Mouse (Mus musculus): ENCODE results near the gene Pomt2. TPM values are rescaled to one million over a fixed set of nuclear protein-coding genes. Genes with fewer than 3 reads are reported as not detected.
"Not testable (repeated sequence)": the region's sequence is repeated elsewhere in the genome, so short reads cannot be mapped to it uniquely, and the experiment has no call there.

Gene Pomt2
- polyA plus RNA-seq, 1 experiment from 2014 or later = 17.0 TPM

DNA sequence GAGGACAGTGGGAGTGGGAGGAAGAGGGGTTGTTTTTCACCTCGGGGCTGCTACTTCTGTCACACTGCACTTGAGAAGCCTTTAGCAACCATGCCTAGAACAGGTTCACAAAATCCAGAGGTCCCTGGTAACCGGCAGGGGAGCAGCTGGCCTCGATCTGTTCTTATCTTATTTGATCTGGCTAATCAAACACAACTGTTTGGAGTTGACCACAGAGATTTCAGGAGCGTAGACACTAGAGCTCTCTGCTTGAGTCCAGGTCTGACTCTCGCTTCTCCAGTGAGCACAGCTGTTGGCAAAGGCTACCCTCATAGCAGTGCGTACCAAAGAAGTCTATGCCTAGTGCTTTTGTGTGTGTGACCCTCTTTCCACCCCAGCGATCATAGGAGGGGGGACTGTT is 10.3 kb upstream of the Pomt2 start:
- ATAC-seq (ENCODE audit: low FRiP score) (no peak), DNase-seq (ENCODE audit: low spot score) (no peak)
- Histone ChIP-seq H3K4me2 (replicated peaks; ENCODE audit: low read depth, low read length) (no peak overlapping the region), H3K27me3 (ENCODE audit: control insufficient read depth, insufficient read depth, low read length) (no peaks in the 10 kb centered on the region), H3K36me3 (ENCODE audit: control insufficient read depth, insufficient read depth, low read length) (0 out of 2 replicates have a peak, but pooled peaks cover 2% of the 10 kb centered on the region), H3K4me1 (replicated peaks; ENCODE audit: control insufficient read depth, insufficient read depth, low read length) (no peaks in the 10 kb centered on the region), H3K27ac (ENCODE audit: low read depth, low read length) (no peak overlapping the region), H3K9me3 (ENCODE audit: control insufficient read depth, low read length) (no peaks in the 10 kb centered on the region), H3K9ac (ENCODE audit: low read depth, low read length) (no peak overlapping the region), H3K4me3 (ENCODE audit: low read depth, low read length) (no peak overlapping the region)
- WGBS = 82% methylated on average over 7 of the region's 7 CpGs

DNA sequence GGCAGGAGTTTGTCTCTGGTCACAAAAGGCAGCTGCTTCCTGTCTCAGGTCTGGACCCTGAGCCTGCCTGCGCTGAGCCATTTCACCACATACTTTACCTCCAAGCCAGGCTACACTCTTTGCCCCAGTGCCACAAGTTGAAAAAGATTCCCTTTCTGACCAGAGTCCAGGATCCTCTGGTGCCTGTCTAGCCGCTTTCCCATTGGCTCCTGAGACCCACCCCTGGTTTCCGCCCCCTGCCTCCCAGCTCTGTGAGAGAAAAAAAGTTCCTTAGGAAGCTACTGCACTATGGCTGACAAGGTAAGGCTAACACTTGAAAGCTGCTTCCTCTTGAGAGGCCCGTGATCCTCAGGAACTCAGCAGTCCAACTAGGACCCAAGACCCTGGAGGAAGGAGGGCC is 9.6 kb upstream of the Pomt2 start:
- H3K36me3 ChIP-seq (ENCODE audit: control insufficient read depth, insufficient read depth, low read length) = 0 out of 2 replicates have a peak, but pooled peaks cover 2% of the 10 kb centered on the region
- H3K9ac ChIP-seq (ENCODE audit: low read depth, low read length) = no peak overlapping the region
- H3K4me2 ChIP-seq (replicated peaks; ENCODE audit: low read depth, low read length) = no peak overlapping the region
- H3K27me3 ChIP-seq (ENCODE audit: control insufficient read depth, insufficient read depth, low read length) = no peaks in the 10 kb centered on the region
- H3K9me3 ChIP-seq (ENCODE audit: control insufficient read depth, low read length) = no peaks in the 10 kb centered on the region
- 54% methylated on average over 4 of the region's 4 CpGs for WGBS
- ATAC-seq (ENCODE audit: low FRiP score) (no peak), DNase-seq (ENCODE audit: low spot score) (no peak)
- no peaks in the 10 kb centered on the region for H3K4me1 ChIP-seq (replicated peaks; ENCODE audit: control insufficient read depth, insufficient read depth, low read length)
- no peak overlapping the region for H3K4me3 ChIP-seq (ENCODE audit: low read depth, low read length)
- H3K27ac ChIP-seq (ENCODE audit: low read depth, low read length) = no peak overlapping the region

- not testable (repeated sequence) for H3K4me1 ChIP-seq (replicated peaks; ENCODE audit: control insufficient read depth, insufficient read depth, low read length); H3K9me3 ChIP-seq (ENCODE audit: control insufficient read depth, low read length); H3K36me3 ChIP-seq (ENCODE audit: control insufficient read depth, insufficient read depth, low read length); H3K4me2 ChIP-seq (replicated peaks; ENCODE audit: low read depth, low read length); DNase-seq (ENCODE audit: low spot score); H3K4me3 ChIP-seq (ENCODE audit: low read depth, low read length); ATAC-seq (ENCODE audit: low FRiP score); H3K9ac ChIP-seq (ENCODE audit: low read depth, low read length); H3K27ac ChIP-seq (ENCODE audit: low read depth, low read length); H3K27me3 ChIP-seq (ENCODE audit: control insufficient read depth, insufficient read depth, low read length)
- 90% methylated on average over 4 of the region's 4 CpGs for WGBS
Measured at GRCm38 (mm10) chr12:87154448-87154847, 6.7 kb upstream of the Pomt2 start.

DNA sequence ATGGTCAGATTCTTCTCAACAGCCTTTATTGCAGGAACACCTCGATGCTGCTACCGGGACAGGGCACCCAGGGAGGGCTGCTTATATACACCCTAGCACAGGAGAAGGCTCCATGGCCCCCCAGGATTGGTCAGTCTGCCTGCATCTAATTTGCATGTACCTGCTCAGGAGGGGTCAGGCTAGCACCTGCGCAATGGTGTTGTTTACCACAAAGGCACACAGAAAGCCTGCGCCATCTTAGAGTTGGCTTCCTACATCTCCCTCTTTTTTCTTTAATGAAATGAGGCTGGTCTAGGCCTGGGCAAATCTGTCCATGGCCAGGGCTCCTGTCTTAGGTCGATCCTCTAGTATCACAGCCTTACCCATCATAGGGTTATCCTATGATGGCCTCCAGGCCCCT is 1.7 kb upstream of the Pomt2 start:
- 99% methylated on average over 5 of the region's 5 CpGs for WGBS
- Histone ChIP-seq H3K36me3 (ENCODE audit: control insufficient read depth, insufficient read depth, low read length) (no peaks in the 10 kb centered on the region), H3K4me3 (ENCODE audit: low read depth, low read length) (no peak overlapping the region), H3K9me3 (ENCODE audit: control insufficient read depth, low read length) (no peaks in the 10 kb centered on the region), H3K27ac (ENCODE audit: low read depth, low read length) (no peak overlapping the region), H3K27me3 (ENCODE audit: control insufficient read depth, insufficient read depth, low read length) (no peaks in the 10 kb centered on the region), H3K9ac (ENCODE audit: low read depth, low read length) (no peak overlapping the region), H3K4me2 (replicated peaks; ENCODE audit: low read depth, low read length) (no peak overlapping the region), H3K4me1 (replicated peaks; ENCODE audit: control insufficient read depth, insufficient read depth, low read length) (no peaks in the 10 kb centered on the region)
- ATAC-seq (ENCODE audit: low FRiP score) = no peak
- DNase-seq (ENCODE audit: low spot score) = no peak

DNA sequence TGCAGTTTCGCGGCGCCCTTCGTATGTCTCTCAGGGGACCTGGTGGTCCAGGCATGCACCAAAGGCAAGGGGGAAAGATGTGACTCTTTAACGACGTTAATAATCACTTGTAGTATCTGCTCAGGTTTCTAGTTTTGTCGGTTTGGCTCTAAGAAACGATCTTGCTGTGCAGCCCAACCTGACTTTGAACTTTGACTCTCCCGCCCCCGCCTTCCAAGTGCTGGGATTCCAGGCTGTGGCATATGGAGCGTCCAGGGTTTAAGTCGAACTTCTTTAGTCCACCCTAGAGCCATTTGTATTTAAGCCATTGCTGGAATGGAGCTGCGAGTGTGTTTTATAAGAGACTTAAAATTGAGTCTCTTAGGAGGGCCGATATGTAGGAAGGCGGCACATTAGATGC is 368 bp upstream of the Pomt2 start:
- peak overlapping the region; percentile 92 for H3K27ac ChIP-seq (ENCODE audit: low read depth, low read length)
- DNase-seq (ENCODE audit: low spot score) (no peak), ATAC-seq (ENCODE audit: low FRiP score) (no peak)
- peak overlapping the region; percentile 83 for H3K4me3 ChIP-seq (ENCODE audit: low read depth, low read length)
- H3K27me3 ChIP-seq (ENCODE audit: control insufficient read depth, insufficient read depth, low read length) = no peaks in the 10 kb centered on the region
- no peaks in the 10 kb centered on the region for H3K4me1 ChIP-seq (replicated peaks; ENCODE audit: control insufficient read depth, insufficient read depth, low read length)
- peak overlapping the region; percentile 61 for H3K4me2 ChIP-seq (replicated peaks; ENCODE audit: low read depth, low read length)
- no peaks in the 10 kb centered on the region for H3K36me3 ChIP-seq (ENCODE audit: control insufficient read depth, insufficient read depth, low read length)
- H3K9ac ChIP-seq (ENCODE audit: low read depth, low read length) = peak overlapping the region; percentile 84
- H3K9me3 ChIP-seq (ENCODE audit: control insufficient read depth, low read length) = no peaks in the 10 kb centered on the region
- WGBS = 19% methylated on average over 15 of the region's 15 CpGs

GRCm38 (mm10) chr12:87146966-87147365 is 802 bp downstream of the Pomt2 start, which contains the start of gene Gstz1:
TSS of gene Gstz1 (plus strand) at chr12:87147165.
- Histone ChIP-seq H3K4me3 (ENCODE audit: low read depth, low read length) (peak within 1 kb of the TSS; percentile 83), H3K9me3 (ENCODE audit: control insufficient read depth, low read length) (no peaks in the 10 kb centered on the region), H3K36me3 (ENCODE audit: control insufficient read depth, insufficient read depth, low read length) (no peaks in the 10 kb centered on the region), H3K27me3 (ENCODE audit: control insufficient read depth, insufficient read depth, low read length) (no peaks in the 10 kb centered on the region), H3K27ac (ENCODE audit: low read depth, low read length) (peak within 1 kb of the TSS; percentile 92), H3K4me1 (replicated peaks; ENCODE audit: control insufficient read depth, insufficient read depth, low read length) (no peaks in the 10 kb centered on the region), H3K4me2 (replicated peaks; ENCODE audit: low read depth, low read length) (peak within 1 kb of the TSS; percentile 61), H3K9ac (ENCODE audit: low read depth, low read length) (peak within 1 kb of the TSS; percentile 84)
- DNase-seq (ENCODE audit: low spot score) (peak; percentile 92), ATAC-seq (ENCODE audit: low FRiP score) (peak; percentile 93)
- WGBS = 0% methylated on average over 27 of the region's 27 CpGs

DNA sequence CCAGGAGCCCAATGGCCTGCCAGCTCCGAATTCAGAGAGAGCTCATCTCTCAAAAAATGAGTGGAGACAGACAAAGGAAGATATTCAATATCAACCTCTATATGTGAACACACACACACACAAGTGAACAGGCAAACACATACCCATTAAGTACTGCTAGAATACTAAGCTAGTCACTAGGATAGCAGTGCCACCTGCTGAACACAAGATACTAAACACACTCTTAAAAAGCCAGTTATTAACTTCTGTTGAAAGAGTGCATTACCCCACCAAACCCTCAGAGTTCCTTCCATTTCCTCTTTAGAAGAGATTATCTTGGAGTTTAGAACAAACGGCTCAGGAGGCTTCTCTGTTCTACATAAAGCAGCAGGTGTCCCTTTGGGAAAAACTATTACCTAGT is 5.6 kb downstream of the Pomt2 start:
- Histone ChIP-seq H3K27me3 (ENCODE audit: control insufficient read depth, insufficient read depth, low read length) (no peaks in the 10 kb centered on the region), H3K36me3 (ENCODE audit: control insufficient read depth, insufficient read depth, low read length) (no peaks in the 10 kb centered on the region), H3K9ac (ENCODE audit: low read depth, low read length) (no peak overlapping the region), H3K4me3 (ENCODE audit: low read depth, low read length) (no peak overlapping the region), H3K9me3 (ENCODE audit: control insufficient read depth, low read length) (no peaks in the 10 kb centered on the region), H3K4me1 (replicated peaks; ENCODE audit: control insufficient read depth, insufficient read depth, low read length) (no peaks in the 10 kb centered on the region), H3K27ac (ENCODE audit: low read depth, low read length) (no peak overlapping the region), H3K4me2 (replicated peaks; ENCODE audit: low read depth, low read length) (no peak overlapping the region)
- no peak for DNase-seq (ENCODE audit: low spot score)
- no peak for ATAC-seq (ENCODE audit: low FRiP score)
- WGBS = 77% methylated on average over 2 of the region's 2 CpGs

DNA sequence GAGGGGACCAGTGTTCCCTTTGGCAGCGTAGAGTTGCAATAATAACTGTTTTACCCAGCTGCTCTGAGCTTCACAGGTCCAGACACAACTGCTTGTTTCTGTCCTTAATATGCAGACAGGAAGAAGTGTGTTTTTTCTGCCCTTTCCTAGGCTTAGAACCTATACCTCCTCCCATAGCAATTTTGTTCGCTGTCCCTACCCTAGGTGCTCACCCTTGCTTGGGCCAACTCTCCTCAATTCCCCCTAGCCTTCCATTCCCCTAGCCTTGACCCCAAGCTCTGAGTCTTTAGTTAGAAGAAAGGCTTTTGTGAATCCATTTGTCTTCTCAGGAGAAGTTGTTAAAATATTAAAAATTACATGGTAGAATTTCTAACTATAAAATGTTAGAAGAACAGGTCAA is 9.0 kb downstream of the Pomt2 start:
- H3K4me2 ChIP-seq (replicated peaks; ENCODE audit: low read depth, low read length) = no peak overlapping the region
- H3K4me1 ChIP-seq (replicated peaks; ENCODE audit: control insufficient read depth, insufficient read depth, low read length) = no peaks in the 10 kb centered on the region
- peak overlapping the region; percentile 68; the same call in 1 of the 2 replicates for H3K27ac ChIP-seq (ENCODE audit: low read depth, low read length)
- H3K9me3 ChIP-seq (ENCODE audit: control insufficient read depth, low read length) = no peaks in the 10 kb centered on the region
- ATAC-seq (ENCODE audit: low FRiP score) (peak; percentile 23; the same call in 1 of the 2 replicates), DNase-seq (ENCODE audit: low spot score) (peak; percentile 12)
- H3K36me3 ChIP-seq (ENCODE audit: control insufficient read depth, insufficient read depth, low read length) = no peaks in the 10 kb centered on the region
- H3K4me3 ChIP-seq (ENCODE audit: low read depth, low read length) = no peak overlapping the region
- H3K27me3 ChIP-seq (ENCODE audit: control insufficient read depth, insufficient read depth, low read length) = no peaks in the 10 kb centered on the region
- H3K9ac ChIP-seq (ENCODE audit: low read depth, low read length) = no peak overlapping the region
- 50% methylated on average over 2 of the region's 2 CpGs for WGBS

- DNase-seq (ENCODE audit: low spot score) (no peak), ATAC-seq (ENCODE audit: low FRiP score) (peak; percentile 81)
- Histone ChIP-seq H3K36me3 (ENCODE audit: control insufficient read depth, insufficient read depth, low read length) (no peaks in the 10 kb centered on the region), H3K27me3 (ENCODE audit: control insufficient read depth, insufficient read depth, low read length) (no peaks in the 10 kb centered on the region), H3K9ac (ENCODE audit: low read depth, low read length) (no peak overlapping the region), H3K27ac (ENCODE audit: low read depth, low read length) (peak overlapping the region; percentile 54), H3K4me3 (ENCODE audit: low read depth, low read length) (no peak overlapping the region), H3K4me1 (replicated peaks; ENCODE audit: control insufficient read depth, insufficient read depth, low read length) (no peaks in the 10 kb centered on the region), H3K4me2 (replicated peaks; ENCODE audit: low read depth, low read length) (no peak overlapping the region), H3K9me3 (ENCODE audit: control insufficient read depth, low read length) (no peaks in the 10 kb centered on the region)
- 33% methylated on average over 2 of the region's 2 CpGs for WGBS
Measured at GRCm38 (mm10) chr12:87138342-87138701, 9.4 kb downstream of the Pomt2 start.
